Comparison of ENCODE assay signal across 15 mouse cellular contexts in genomic region chr9:116128311-116128710, GRCm38 (mm10).
"Had no signal": no experiment of that assay in that cellular context is flagged by ENCODE, and none has a peak within 500 bp of the region (broad histone marks: within the 10 kb centered on the region; RNA-seq: fewer than 3 reads in every experiment).

No protein-coding gene starts in this region.

- H3K27ac ChIP-seq: neural tube, embryonic 15.5 days; stomach, embryonic 15.5 days; stomach, postnatal 0 days had no signal

- H3K36me3 ChIP-seq: neural tube, embryonic 15.5 days had no signal

- H3K27me3 ChIP-seq: neural tube, embryonic 15.5 days; stomach, embryonic 15.5 days had no signal

- H3K9ac ChIP-seq: neural tube, embryonic 15.5 days; stomach, embryonic 15.5 days had no signal

- DNase-seq: retina, postnatal 1 day; right cerebral cortex, adult 18-20 months; right cerebral cortex, postnatal 14 days; right cerebral cortex, postnatal 25 days; right cerebral cortex, postnatal 4 days; spleen, adult 18-20 months; thymus, adult 18-20 months; thymus, adult 2 months; thymus, postnatal 14 days; thymus, postnatal 25 days; thymus, postnatal 36 days; thymus, postnatal 4 days had no signal

- H3K4me2 ChIP-seq: neural tube, embryonic 15.5 days; stomach, embryonic 15.5 days had no signal

- H3K4me1 ChIP-seq: neural tube, embryonic 15.5 days had no signal

- H3K4me3 ChIP-seq: neural tube, embryonic 15.5 days; stomach, embryonic 15.5 days had no signal

- H3K9me3 ChIP-seq: neural tube, embryonic 15.5 days; stomach, embryonic 15.5 days had no signal
